Mouse (Mus musculus) retina, postnatal 7 days (tissue): ENCODE measurements around the gene Cep78.
A peak's percentile ranks its signal among the peaks of the same experiment; 100 is the strongest.

ENCODE experiments used
- DNase-seq: peaks from one replicate; pipeline ENCODE4 v3.0.0-alpha.2; 2012; ENCODE audit warnings: low read depth, low spot score

The Cep78 gene

DNA sequence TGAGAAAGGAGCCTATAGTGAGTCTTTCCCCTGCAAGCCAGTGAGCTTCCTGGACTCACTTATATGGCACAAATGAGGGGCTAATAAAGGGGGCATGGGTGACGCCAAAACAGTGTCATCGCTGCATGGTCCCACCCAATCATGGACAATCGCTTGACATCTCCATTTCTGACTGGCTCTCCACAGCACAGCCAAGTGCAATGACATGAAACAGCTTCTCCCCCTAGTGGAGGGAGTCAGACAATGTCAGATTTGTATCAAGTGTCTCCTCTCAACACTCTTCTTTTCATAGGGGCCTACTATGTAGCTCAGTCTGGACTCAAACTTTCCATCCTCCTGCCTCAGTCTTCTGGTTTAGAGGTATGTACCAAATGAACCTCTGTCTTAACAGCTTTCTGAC, 19.7 kb downstream of the Cep78 start:
- DNase-seq = peak; percentile 35

GRCm38 (mm10) chr19:15964533-15964932, 20.3 kb downstream of the Cep78 start:
- DNase-seq = no peak

GRCm38 (mm10) chr19:15963011-15963695, 21.6 kb downstream of the Cep78 start:
- DNase-seq = no peak

- no peak for DNase-seq
These were observed 22.5 kb downstream of the Cep78 start for GRCm38 (mm10) chr19:15962313-15962712.

DNA sequence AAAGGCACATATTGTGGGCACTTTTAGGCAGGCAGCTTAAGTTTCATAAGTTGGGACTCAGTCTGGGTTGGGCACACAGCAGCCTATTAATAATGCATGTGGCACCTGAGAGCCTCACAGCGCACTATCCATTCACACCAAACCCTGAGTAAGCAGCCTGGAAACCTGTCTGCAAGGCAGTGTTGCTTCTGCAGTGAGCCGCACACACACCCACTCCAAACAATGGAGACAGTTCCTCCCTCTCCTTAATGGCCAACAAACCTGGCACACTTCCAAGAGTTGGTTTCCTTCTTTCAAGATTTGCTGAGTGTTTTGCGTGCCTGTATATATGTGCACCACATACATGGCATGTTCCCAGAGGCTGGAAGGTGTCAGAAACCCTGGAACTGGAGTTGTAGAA, 34.6 kb downstream of the Cep78 start:
- DNase-seq = no peak

- DNase-seq = no peak
These were observed 35.9 kb downstream of the Cep78 start for GRCm38 (mm10) chr19:15948867-15949266.

GRCm38 (mm10) chr19:15948426-15948825, 36.4 kb downstream of the Cep78 start:
- no peak for DNase-seq

DNA sequence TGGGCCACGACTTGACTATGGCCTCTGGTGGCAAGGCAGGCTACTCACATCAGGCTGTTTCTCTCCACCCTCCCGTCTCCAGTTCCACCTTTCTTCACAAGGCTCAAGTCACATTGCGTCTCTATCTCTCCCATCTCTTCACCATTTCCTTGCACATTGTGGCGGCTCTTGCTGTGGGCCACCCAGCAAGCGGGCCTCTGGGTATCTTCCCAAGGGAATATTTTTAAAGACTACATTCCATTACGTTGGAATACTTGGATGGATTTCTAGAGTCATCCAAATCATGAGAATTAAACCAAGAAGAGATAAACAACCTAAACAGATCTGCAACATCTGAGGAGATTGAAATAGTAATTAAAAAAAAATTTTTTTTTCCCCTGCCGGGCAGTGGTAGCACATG, 37.6 kb downstream of the Cep78 start, which contains the start of gene Psat1:
Psat1 (minus strand) TSS at position 101 of the 400 bp plus-strand sequence.
- no peak for DNase-seq

DNA sequence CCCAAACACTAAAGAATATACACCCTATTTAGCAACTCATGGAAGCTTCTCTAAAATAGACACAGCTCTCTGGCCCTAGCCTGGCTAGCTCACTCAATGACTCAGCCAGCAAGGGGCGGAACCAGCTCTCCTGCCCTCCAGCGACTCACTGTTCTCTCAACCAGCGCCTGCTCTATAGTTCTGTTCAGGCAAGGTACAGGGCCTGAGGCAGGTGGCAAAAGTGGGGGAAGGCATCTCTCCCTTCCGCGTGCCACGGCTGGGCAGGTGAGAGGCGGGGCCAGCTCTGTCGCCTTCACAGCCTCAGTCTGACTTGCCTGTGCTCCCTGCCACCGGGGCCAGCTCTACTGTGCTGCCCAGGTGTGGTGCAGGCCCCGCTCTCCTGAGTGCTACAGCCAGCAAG, 38.1 kb downstream of the Cep78 start:
- no peak for DNase-seq

- DNase-seq = no peak
These were observed 41.7 kb downstream of the Cep78 start for GRCm38 (mm10) chr19:15943117-15943423.

GRCm38 (mm10) chr19:15942421-15943116, 42.2 kb downstream of the Cep78 start:
- no peak for DNase-seq

DNA sequence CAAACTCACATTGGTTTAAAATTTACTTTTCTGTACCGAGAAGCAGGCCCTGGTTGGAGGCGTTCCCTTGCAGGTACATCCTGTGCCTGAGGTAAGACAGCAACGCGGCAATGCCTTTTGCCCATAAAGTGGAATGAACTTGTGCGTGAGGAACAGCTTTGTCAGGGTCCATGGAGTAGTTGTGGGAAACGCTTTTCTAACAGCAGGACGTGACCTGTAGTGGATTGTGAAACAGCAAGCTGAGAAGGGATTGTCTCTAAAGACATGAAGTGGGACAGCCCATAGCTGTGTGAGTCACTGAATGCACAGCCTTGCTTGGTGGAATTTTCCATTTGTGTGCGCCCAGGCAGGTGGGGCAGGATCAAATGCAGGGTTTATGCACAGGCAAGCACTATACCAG, 43.4 kb downstream of the Cep78 start:
- no peak for DNase-seq

GRCm38 (mm10) chr19:15925719-15926045, 59.1 kb downstream of the Cep78 start:
- DNase-seq = no peak

- DNase-seq = peak; percentile 79
These were observed 59.7 kb downstream of the Cep78 start for GRCm38 (mm10) chr19:15924866-15925718.

- peak; percentile 17 for DNase-seq
These were observed 60.5 kb downstream of the Cep78 start for GRCm38 (mm10) chr19:15924181-15924865.

DNA sequence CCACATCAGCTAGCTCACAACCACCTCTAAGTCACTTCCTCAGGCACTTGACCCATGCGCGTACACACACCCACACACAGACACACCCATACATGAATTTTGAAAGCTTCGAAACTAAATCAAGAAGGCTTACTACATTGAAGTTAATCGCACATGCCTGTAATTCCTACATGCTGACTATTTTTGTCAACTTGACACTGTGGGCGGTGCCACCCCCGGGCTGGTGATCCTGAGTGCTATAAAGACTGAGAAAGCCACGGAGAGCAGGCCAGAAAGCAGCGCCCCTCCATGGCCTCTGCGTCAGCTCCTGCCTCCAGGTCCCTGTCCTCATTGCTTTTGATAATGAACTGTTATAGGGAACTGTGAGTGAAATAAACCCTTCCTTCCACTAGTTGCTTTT, 61.4 kb downstream of the Cep78 start:
- DNase-seq = no peak

GRCm38 (mm10) chr19:15919336-15919735, 65.5 kb downstream of the Cep78 start:
- no peak for DNase-seq

- no peak for DNase-seq
These were observed 66.7 kb downstream of the Cep78 start for GRCm38 (mm10) chr19:15918111-15918510.

GRCm38 (mm10) chr19:15913249-15913997, 71.4 kb downstream of the Cep78 start:
- DNase-seq = no peak

- no peak for DNase-seq
These were observed 73.3 kb downstream of the Cep78 start for GRCm38 (mm10) chr19:15911441-15911840.

GRCm38 (mm10) chr19:15910987-15911386, 73.8 kb downstream of the Cep78 start:
- DNase-seq = no peak
